Mouse (Mus musculus): ENCODE measurements at regions not wholly inside any gene's neighbourhood (a gene's known extent, or its start where the extent isn't known, plus 50 kb on each side); places are given as distances from the start of the nearest gene placed in this dataset.

GRCm38 (mm10) chr19:19421706-19422105 lies 310.7 kb upstream of the Rorb start:
- in situ Hi-C loops (cut with MboI; ENCODE audit: low pct_unique_long_range_greater_than_20kb): no loop called here
- peaks cover 35% of the 10 kb centered on the region for H3K27me3 ChIP-seq
- POLR2A ChIA-PET: no interaction called here
- DNase-seq (ENCODE audit: low read depth, low spot score) (no peak), ATAC-seq (no peak)
- no peak for TF ChIP-seq CTCF (IDR thresholded peaks at IDR 0.05)
- CTCF ChIA-PET: interaction anchor here (1.6 kb wide), 1 partner anchor 14 kb away, joined by 4 read pairs; no protein-coding TSS in a partner anchor
